Mouse (Mus musculus): ENCODE results near the gene Copz2. TPM values are rescaled to one million over a fixed set of nuclear protein-coding genes. Genes with fewer than 3 reads are reported as not detected.

Gene Copz2
- total RNA-seq, 2 experiments from 2014 or later: 56.5 to 60.6 TPM

DNA sequence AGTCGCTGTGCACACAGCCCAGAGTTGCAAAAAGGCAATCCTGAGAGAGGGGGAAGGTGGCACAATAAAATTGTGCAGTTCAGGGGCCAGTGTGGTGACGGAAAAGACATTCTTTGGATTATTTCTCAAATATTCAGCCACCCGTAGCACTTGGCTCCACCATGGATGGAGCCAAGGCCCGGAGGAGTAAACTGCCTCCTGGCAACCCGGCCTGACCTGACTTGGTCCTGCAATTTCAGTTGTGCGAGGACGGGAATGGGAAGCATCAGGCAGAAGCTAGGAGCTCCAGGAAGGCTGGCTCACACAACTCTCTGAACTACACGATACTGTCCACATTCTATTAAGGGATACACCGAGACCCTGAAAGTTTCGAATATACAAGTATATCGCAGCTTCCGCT is 12.9 kb downstream of the Copz2 start:
- DNase-seq (ENCODE audit: low spot score in 2 of 2): no peak

DNA sequence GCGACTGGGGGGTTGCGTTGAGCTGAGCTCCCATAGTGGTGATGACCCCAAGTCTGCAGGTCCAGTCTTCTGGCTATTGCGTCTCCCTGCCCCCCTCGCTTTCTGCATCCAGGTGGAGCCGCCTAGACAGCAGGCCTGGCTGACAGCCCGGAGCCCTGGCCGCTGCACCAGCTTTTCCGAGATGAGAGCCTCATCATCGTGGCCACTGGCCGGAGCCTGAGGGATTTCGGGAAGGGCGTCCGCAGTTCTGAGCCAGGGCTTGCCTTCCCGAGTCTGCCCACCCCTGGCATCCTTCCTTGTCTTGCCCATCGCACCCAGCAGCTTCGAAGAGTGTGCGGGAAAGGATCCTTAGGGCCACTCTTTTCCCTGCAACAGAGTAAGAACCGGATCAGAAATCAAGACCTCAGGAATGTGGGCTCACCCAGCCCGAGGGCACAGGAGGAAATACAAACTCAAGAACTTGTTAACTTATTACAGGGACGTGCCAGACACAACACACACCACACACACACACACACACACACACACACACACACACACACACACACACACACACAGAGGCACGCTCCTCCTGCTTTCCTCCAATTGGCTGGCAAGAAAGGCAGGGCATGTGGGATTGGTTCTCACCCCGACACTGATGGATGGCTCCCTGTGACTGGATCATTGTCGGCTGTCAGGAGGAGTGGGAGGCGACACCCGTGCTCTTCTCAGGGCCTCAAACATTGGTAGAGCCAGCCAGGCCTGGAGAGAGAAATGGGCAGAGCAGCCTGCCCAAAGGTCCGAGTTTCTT is 13.7 kb downstream of the Copz2 start:
- DNase-seq (ENCODE audit: low spot score in 2 of 2): no peak

DNA sequence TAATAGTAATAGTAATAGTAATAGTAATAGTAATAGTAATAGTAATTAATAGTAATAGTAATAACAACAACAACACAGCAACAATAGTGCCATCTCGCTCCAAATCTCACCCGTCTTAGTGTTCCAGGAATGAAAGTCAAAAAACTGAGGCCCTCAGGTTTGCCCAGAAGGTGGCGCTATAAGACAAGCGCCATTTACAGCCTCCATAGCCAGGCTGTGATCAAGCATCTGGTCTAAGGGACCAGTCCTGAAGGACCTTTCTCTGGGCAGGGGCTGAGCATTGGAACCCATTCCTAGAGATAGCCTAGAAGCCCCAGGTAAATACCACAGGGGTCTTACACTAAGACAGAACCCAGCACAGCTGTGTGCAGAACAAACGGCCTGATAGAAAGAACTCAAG is 17.5 kb downstream of the Copz2 start:
- peak; percentile 67 to 68 for DNase-seq (ENCODE audit: low spot score in 2 of 2)

DNA sequence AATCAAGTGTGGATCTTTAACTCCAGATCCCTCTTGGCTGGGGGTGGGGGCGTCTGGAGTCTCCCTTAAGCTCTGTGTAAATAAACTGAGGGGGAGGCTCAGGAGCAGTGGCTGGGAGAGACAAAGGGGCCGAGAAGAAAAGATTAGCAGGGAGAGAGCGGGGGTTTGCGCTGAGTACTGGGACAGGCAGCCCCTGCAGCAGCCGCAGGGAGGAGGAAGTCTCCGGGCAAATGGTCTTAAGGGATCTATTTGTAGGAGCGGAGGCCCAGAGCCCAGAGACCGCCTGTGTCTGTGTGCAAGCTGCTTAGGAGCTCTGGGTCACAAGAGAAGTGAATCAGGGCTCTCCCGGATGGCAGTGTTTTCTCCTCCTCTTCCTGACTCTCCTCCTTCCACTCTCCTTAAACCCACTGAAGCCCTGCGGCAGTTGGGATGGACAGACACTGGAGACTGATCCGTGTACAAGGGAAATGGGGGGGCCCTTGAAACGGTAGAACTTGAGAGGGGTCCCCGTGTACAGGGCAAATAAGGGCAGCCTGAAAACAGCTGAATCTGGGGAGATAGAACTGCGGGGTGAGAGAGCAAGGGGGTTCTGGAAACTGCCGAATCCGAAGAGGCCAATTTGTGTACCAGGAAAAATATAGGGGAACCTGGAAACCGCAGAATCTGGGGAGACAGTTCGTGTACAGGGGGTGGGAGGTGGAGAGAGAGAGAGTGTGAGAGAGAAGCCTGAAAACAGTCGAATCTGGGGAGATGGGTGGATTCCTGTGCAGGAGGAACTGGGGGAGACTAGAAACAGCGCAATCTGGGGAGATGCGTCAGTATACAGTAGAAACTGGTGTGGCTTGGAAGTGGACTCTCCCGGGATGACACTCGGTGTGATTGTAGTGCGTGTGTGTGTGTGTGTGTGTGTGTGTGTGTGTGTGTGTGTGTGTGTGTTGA is 23.0 kb downstream of the Copz2 start:
- no peak for DNase-seq (ENCODE audit: low spot score in 2 of 2)

DNA sequence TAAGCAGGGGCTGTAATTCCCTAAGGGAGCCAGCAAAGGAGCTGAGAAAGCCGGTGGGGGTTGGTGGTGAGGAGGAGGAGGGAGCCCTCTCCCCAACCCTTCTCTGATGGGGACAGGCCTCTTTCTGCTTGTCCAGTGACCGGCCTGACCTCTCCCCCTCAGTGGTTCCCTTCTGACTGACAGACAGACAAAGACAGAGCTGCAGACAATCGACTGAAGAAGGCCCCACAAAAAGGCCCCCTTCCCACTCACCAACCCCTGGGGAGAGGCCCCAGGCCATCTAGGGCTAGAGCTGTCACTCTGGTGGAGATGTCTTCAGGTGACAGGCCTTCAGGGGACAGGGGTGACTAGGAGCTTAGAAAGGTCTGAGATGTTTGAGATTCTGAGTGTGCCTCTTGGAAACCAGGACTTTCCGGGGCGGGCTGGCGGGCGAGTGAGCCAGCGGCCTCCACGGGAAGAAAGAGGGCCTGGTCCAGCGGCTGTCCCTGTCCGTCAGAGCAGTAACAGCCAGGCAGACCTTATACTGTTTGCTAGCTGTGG is 24.0 kb downstream of the Copz2 start:
- DNase-seq (ENCODE audit: low spot score in 2 of 2): no peak

DNA sequence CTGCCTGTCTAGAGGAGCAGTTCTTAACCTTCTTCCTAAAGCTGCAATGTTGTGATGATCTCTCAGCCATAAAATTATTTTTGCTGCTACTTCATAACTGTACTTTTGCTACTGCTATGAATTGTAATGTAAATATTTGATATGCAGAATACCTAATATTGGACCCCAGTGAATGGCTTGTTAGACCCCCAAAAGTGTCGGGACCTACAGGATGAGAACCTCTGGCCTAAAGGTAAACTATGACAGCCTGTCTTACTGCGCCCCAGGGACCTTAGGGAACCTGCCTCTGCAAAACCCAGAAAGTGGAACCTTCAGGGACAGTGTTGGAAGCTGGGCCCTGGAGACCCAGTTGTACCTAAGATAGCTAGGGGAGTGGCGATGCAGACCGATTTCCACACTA is 25.6 kb downstream of the Copz2 start:
- no peak for DNase-seq (ENCODE audit: low spot score in 2 of 2)

DNA sequence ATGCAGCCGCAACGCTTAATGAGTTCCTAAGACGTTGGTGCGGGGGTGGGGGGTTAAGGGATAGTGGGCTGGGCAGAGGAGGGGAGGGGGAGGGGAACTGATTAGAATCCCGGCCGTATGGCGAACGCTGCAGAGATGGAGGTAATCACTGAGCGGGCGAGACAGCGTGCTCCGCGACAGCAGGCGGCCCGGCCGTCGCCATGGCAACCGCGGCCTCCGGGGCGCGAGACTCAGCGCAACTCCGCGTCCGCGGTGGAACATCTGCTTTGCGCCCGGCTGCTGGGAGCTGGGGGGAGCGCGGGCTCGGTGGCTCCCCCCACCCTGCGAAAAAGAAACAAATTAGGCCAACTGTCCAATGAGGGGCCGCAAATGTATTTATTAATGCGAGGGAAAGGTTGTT is 26.1 kb downstream of the Copz2 start:
- peak; percentile 64 to 74 for DNase-seq (ENCODE audit: low spot score in 2 of 2)

DNA sequence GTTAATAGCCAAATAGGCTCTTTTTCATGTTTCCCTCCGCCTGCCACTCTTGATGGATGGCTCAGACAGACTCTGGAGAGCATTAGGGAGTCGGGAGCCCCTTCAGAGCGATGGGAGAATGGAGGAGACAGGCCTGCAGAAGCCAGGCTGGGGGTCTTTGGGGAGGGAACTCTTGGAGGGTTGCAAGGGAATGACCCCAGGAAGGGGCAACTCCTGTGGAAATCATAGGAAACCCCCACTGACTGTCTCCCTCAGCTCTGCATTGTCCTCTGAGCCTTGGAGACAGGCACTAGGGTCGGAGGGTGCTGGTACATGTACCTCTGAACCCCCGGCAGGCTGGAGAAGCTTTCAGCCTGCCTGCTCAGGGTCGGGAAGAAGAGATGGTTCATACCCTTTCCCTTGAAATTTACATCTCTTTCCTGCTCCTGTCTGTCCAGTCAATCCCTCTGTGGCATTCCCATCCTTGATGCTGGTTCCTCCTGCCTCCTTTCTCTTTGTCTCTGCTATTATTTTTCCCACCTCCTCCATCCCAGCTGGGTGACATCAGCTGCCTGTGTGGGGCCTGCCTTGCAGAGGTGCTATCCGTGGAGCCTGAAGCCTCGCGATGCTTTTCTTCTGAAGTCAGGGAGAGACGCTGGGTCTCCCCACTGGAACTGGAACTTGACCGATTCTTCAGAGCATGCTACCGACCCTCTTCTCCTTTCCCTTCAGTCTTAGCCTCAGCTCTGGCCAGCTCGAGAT is 26.8 kb downstream of the Copz2 start:
- DNase-seq (ENCODE audit: low spot score in 2 of 2): no peak

DNA sequence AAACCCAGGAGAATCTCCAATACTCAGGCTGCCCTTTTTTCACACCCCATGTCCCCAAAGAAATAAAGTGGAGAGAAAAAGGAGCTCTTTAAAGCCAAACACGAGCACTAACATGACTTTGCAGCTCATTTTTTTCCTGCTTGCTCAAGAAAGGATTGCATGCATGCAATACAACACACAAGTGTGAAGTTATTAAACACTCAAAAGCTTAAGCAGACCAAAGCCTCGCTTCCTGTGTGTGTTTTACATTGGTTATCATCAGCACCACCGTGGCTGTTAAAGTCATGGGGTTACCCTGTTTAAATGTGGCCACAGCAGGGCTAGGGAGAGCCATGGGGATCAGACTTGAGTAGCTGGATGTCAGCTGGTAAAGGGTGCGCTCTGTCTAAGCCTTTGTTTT is 27.4 kb downstream of the Copz2 start:
- no peak for DNase-seq (ENCODE audit: low spot score in 2 of 2)

DNA sequence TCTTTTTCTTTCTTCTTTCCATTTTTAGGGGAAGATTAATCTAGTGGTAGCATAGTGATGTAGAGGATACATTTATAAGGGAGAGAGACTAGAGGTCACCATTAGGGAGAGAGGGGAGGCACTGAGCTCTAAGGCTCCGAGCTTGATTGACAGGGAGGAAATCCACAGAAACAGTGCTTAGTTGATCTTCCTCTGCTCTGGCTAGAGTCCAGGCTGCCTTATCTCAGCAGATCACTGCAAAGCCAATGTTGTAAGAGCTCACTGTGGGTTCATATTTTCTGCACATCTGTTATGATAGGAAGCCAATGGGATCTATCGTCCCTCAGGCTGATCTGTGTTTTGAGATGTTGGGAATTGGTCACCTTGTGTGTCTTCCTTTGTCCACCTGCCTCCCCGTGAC is 29.0 kb downstream of the Copz2 start:
- DNase-seq (ENCODE audit: low spot score in 2 of 2): no peak

DNA sequence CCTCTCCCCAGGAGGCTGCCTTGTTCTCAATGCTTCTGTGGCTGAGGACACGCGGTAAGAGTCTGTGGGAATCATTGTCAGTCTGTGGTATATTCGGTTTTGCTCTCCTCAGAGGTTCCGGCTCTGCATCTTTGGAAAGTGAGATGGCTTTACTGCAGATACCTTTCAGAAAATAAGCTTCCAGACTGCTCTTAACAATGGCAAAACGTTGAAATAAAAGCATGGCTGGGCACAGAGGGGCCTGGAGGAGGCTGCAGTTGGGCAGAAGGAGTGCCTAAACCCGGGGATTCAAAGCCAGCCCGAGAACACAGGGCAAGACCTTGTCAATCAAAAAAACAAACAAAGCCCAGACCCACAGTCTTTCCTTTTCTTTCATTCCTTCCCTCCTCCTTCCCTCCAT is 29.7 kb downstream of the Copz2 start:
- no peak for DNase-seq (ENCODE audit: low spot score in 2 of 2)

DNA sequence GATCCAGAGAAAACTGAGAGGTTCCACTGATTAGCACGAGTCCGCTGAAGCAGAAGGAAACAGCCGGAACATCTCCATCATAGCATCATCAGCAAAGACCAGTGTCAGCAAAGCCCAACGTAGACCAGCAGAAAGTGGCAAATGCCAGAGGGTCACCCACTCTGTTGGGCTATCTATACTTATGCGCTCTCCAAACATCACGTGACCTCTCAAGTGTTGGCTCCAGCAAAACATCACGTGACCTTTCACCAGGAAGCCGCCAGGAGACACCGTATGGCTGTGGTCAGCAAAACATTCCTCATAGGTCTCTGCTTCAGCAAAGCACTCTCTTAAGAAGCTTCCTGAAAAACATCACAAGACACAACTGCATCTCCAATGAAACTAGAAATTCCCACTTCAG is 30.6 kb downstream of the Copz2 start:
- no peak for DNase-seq (ENCODE audit: low spot score in 2 of 2)

DNA sequence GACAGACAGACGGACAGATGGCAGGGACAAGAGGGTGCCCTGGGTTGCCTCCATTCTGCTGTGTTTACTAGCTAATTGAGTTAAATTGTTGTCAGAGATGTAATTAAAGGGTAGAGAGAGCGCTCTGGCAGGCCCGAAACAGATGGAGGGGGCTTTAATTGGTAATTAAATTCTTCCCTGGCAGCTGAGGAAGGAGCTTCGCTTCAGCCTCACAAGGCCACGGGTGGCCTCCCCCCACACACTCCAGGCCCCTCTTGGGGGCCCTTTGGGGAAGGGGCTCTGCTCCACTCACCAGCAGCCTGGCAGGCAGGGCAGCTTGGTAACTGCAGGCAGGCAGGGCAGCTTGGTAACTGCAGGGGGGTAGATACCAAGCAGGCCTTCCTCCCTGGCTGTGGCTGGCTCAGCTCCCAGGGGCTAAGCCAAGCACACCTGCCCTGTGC is 36.3 kb downstream of the Copz2 start:
- DNase-seq (ENCODE audit: low spot score in 2 of 2): no peak

DNA sequence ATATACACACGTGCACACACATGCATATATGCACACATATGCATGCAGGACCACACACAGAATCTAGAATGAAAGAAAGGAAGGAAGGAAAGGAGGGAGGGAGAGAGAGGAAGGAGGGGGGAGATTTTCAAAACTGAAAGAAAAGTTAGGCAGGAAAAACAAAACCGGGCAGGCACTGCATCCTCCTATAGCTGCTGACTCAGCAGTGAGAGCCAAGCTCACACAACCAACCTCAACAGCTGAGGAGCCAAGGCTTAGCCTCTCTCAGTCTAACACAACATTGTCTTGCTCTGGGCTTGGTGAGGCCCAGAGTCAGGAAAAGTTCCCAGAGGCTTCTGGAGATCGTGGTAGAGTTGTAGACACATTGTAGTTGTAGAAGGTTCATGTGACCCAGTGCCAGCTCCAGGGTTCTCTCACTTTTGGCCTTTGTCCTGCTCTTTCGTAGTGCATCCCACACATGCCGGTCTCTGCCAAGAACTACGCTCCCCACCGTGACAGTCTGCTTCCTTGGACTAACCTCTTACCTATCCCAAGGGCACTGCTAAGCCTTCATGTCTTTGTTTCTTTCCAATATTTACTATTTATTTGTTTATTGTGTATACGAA is 37.4 kb downstream of the Copz2 start:
- DNase-seq (ENCODE audit: low spot score in 2 of 2): no peak

DNA sequence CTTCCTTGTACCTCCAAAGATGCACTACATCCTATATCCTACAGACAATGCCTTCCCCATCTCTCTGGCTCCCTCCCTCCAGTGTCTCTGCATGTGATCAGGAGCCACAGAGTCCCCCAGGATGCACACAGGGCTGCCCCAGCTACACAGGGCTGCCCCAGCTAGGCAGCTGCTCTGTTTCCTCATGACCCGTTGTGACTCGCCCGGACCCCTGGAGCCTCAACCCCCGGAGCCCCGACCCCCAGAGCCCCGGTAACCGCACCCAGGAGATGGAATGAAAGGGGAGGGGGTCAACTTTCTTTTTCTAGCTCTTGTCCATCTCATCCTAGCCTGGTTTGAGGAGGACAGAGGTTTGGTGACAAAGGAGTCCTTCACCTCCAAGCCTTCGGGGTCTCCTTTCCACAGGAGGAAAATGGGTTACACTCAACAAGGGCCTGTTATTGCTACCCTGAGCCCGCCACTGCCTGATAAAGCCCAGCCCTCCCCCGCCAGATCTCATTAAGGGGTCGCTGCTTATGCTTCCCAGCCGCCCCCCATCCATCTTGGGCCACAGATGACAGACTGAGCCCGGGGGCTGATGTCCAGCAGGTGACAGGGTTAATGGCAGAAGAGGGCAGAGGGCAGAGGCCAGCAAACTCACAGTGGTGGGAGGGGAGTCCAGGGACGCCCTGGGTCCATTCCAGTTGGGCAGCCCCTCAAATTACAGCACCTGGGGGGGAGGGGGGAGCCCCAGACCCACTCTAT is 42.3 kb downstream of the Copz2 start:
- no peak for DNase-seq (ENCODE audit: low spot score in 2 of 2)

DNA sequence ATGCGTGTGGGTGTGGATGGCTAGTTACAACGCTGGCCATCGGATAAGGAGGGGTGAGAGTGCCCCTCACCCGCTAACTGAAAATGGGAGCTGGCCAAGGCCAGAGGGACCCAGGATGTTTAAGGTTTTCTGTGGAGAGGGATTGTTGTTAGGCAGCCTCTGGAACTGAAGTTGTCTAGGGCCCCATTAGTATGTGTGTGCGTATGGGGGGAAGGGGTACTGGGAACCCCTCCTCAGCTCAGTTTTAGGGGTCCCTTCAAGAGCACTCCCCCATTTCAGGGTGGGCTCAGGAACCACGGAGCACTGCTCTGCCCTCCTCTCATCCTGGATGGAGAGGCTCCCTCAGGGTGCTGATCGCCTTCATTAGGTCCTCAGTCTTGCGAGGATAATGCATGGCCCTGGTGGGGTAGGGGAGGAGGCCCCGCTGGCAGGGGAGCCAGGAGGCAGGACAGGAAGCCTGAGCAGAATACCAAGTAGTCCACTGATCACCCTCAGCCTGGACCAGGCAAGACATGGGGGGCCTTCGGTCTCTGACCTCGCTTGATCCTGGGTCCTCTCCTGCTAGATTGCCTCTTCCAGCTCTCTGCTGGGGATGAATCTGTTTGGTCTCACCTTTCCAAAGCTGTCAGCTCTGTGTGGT is 43.7 kb downstream of the Copz2 start:
- DNase-seq (ENCODE audit: low spot score in 2 of 2): no peak

DNA sequence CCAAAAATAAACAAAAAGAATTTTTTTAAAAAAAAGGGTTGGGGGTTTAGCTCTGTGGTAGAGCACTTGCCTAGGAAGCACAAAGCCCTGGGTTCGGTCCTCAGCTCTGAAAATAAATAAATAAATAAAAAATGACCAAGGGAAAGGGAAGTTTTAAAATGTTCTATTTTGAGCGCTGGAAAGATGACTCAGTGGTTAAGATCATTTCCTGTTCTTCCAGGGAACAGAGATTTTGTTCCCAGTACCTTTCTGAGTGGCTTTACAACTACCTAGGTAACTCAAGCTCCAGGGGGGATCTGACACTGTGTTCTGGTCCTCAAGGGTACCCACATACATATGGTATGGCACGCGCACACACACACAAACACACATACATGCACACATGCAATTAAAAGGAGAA is 46.2 kb downstream of the Copz2 start:
- no peak for DNase-seq (ENCODE audit: low spot score in 2 of 2)

DNA sequence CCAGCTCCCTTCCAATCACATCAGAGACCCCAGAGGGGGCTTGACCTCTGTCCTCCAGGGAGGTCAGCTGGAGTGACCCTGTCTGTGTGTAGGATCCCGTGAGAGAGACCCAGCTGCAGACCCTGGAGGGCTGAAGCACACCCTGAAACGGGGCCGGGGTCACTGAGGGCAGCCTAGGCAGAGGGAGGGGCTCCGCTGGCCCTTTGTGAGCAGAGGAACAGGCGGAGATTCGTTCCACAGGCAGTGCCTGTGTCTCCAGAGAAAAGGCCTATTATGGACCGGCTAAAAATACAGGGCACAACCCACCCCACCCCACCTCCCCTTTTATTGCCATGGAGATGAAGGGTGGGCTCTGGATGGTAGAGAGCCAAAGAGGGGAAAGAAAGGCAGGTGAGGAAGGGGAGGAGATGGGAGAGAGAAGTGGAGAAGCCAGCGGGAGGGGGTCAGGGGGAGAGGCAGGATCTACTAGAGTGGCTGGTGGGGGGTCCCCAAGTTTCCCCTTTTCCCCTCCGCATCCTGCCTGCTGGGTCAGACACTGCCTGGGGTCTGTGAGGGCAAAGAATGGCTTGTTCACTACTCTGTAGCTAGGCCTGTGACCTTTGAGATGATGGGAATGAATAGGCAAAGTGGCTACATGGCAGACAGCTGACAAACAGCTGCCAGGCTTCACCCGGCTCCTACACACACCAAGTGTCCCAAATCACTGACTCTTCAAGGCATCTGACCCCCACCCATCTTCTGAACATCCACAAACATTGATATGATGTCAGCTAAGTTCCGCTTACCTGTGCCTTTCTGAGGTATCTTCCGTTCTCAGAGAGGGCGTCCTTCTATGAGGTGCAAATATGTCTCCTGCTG is 50.0 kb downstream of the Copz2 start:
- DNase-seq (ENCODE audit: low spot score in 2 of 2): no peak

DNA sequence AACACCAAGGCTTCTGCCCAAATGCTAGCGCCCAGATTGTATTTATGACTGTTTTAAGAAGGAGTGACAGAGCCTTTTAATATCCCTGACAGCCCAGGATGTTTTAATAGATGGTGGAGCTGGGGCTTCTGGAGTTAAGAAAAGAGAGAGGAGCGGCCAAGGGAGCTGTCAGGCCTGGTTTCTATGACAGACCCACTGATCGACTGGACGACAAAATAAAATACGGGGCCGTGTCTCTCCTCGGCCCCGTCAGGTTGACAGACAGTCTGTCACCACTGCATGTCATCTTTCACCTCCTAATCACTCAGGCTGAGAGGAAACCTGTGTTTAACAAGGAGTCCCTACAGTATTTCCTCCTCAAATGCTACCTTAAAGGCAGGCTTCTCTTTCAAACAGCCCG is 51.7 kb downstream of the Copz2 start:
- DNase-seq (ENCODE audit: low spot score in 2 of 2): no peak
